Mouse (Mus musculus) frontal cortex, adult (tissue): ENCODE results near the gene Osbpl11.

Experiments
- ATAC-seq: cut with Nextera tagmentation; 2 replicates; pipeline ENCODE4 v1.9.2; 2017; ENCODE audit warnings: mild to moderate bottlenecking, moderate library complexity, mixed read lengths; ENCODE audit not compliant: low TSS enrichment

Osbpl11 gene

GRCm38 (mm10) chr16:33242046-33242445 lies 57.2 kb downstream of the Osbpl11 start:
- no peak for ATAC-seq

- no peak for ATAC-seq
Observed at GRCm38 (mm10) chr16:33244136-33244691, 59.3 kb downstream of the Osbpl11 start.

GRCm38 (mm10) chr16:33244933-33245470 lies 60.1 kb downstream of the Osbpl11 start:
- ATAC-seq = no peak

GRCm38 (mm10) chr16:33246526-33246925 lies 61.7 kb downstream of the Osbpl11 start:
- no peak for ATAC-seq

- no peak for ATAC-seq
Observed at GRCm38 (mm10) chr16:33247006-33247405, 62.1 kb downstream of the Osbpl11 start.

- ATAC-seq = no peak
Observed at GRCm38 (mm10) chr16:33250651-33251120, 65.8 kb downstream of the Osbpl11 start.

GRCm38 (mm10) chr16:33251194-33252051 lies 66.6 kb downstream of the Osbpl11 start, which contains the start of gene Snx4:
Snx4 (plus strand) TSS chr16:33251442.
- ATAC-seq = peak; percentile 97

- ATAC-seq = no peak
Observed at GRCm38 (mm10) chr16:33255601-33256000, 70.7 kb downstream of the Osbpl11 start.

- no peak for ATAC-seq
Observed at GRCm38 (mm10) chr16:33258530-33258929, 73.7 kb downstream of the Osbpl11 start.

- no peak for ATAC-seq
Observed at GRCm38 (mm10) chr16:33259824-33260223, 75.0 kb downstream of the Osbpl11 start.

- ATAC-seq = peak; percentile 85
Observed at GRCm38 (mm10) chr16:33260825-33261224, 76.0 kb downstream of the Osbpl11 start.

- no peak for ATAC-seq
Observed at GRCm38 (mm10) chr16:33261584-33262061, 76.8 kb downstream of the Osbpl11 start.

- no peak for ATAC-seq
Observed at GRCm38 (mm10) chr16:33262096-33262495, 77.2 kb downstream of the Osbpl11 start.

- no peak for ATAC-seq
Observed at GRCm38 (mm10) chr16:33267616-33268253, 82.9 kb downstream of the Osbpl11 start.

GRCm38 (mm10) chr16:33271824-33272223 lies 87.0 kb downstream of the Osbpl11 start:
- ATAC-seq = no peak

- no peak for ATAC-seq
Observed at GRCm38 (mm10) chr16:33283079-33283478, 98.2 kb downstream of the Osbpl11 start.

GRCm38 (mm10) chr16:33288536-33288935 lies 103.7 kb downstream of the Osbpl11 start:
- ATAC-seq = no peak

GRCm38 (mm10) chr16:33289981-33290380 lies 105.1 kb downstream of the Osbpl11 start:
- ATAC-seq = no peak

GRCm38 (mm10) chr16:33292241-33292640 lies 107.4 kb downstream of the Osbpl11 start:
- no peak for ATAC-seq
